Mouse (Mus musculus): ENCODE measurements at regions not wholly inside any gene's neighbourhood (a gene's known extent, or its start where the extent isn't known, plus 50 kb on each side); places are given as distances from the start of the nearest gene placed in this dataset.
A peak's percentile ranks its signal among the peaks of the same experiment; 100 is the strongest.

DNA sequence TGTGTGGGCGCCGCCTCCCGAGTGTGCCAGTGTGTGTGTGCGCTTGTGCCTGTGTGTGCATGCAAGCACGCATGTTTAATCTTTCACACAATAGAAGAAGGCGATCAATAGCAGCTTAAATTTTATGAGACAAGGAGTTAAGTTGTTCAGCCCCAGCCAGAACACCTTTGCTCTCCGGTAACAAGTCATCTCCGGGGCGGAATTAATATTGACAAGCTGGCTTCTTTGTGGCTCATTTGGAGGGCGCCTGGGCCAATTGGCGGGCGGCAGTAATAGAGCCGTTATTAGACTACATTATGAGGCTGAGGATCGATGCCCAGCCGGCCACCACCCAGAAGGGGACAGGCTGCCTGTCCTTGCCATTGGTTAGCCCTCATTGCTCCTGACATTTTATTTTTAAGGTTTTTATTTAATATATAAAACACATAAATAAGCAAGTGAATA, 142.6 kb upstream of the Irx4 start:
- Histone ChIP-seq H3K27me3 (replicated peaks; ENCODE audit: control insufficient read depth, insufficient read depth, low read length) (peaks cover 2% of the 10 kb centered on the region), H3K4me1 (ENCODE audit: control insufficient read depth, insufficient read depth, low read depth, low read length) (peaks cover 8% of the 10 kb centered on the region), H3K27ac (ENCODE audit: low read depth, low read length) (peak overlapping the region; percentile 42; the same call in 1 of the 2 replicates), H3K36me3 (ENCODE audit: control insufficient read depth, insufficient read depth, low read length) (no peaks in the 10 kb centered on the region), H3K9me3 (ENCODE audit: control insufficient read depth, low read length) (no peaks in the 10 kb centered on the region), H3K4me2 (ENCODE audit: low read length) (peak overlapping the region; percentile 58), H3K9ac (ENCODE audit: low read depth, low read length) (peak overlapping the region; percentile 48; the same call in 1 of the 2 replicates), H3K4me3 (ENCODE audit: low read length) (peak overlapping the region; percentile 33)
- ATAC-seq = peak; percentile 49
- 32% methylated on average over 15 of the region's 15 CpGs for WGBS

DNA sequence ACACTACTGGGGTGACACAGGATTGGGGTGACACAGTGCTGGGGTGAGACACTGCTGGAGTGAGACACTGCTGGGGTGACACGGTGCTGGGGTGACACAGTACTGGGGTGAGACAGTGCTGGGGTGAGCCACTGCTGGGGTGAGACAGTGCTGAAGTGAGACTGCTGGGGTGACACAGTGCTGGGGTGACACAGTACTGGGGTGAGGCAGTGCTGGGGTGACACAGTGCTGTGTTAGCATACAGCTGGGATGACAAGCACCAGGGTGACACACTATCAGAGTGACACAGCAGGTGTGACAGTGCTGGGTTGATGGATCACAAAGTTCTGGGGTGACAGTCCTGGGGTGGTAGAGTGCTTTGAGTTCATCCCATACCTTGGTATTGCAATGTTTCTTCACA, 137.3 kb upstream of the Irx4 start:
- ATAC-seq = no peak
- Histone ChIP-seq H3K9me3 (ENCODE audit: control insufficient read depth, low read length) (no peaks in the 10 kb centered on the region), H3K4me1 (ENCODE audit: control insufficient read depth, insufficient read depth, low read depth, low read length) (peaks cover 3% of the 10 kb centered on the region), H3K4me2 (ENCODE audit: low read length) (no peak overlapping the region), H3K27ac (ENCODE audit: low read depth, low read length) (no peak overlapping the region), H3K4me3 (ENCODE audit: low read length) (no peak overlapping the region), H3K9ac (ENCODE audit: low read depth, low read length) (no peak overlapping the region), H3K36me3 (ENCODE audit: control insufficient read depth, insufficient read depth, low read length) (no peaks in the 10 kb centered on the region), H3K27me3 (replicated peaks; ENCODE audit: control insufficient read depth, insufficient read depth, low read length) (peaks cover 2% of the 10 kb centered on the region)
- WGBS = 100% methylated on average over 1 of the region's 1 CpGs

DNA sequence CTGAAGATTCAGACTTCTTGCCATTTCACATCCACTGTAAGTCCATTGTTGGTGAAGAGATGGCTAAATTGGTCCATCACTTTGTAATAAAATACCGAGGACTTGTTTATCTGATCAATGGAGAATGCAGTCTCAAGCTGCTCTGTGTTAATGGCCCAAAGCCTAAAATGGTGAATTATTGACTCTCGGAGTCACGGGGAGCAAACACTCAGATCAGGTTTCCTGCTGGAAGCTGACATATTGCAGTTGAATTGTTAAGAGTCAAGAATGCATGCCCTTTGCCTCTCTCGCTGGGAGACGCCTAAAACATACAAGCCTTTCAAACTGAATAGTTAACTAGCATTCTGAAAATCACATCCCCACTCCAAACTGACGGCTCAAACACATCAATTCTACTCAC, 129.0 kb upstream of the Irx4 start:
- no peaks in the 10 kb centered on the region for H3K27me3 ChIP-seq (replicated peaks; ENCODE audit: control insufficient read depth, insufficient read depth, low read length)
- no peak overlapping the region for H3K4me2 ChIP-seq (ENCODE audit: low read length)
- no peaks in the 10 kb centered on the region for H3K36me3 ChIP-seq (ENCODE audit: control insufficient read depth, insufficient read depth, low read length)
- H3K9me3 ChIP-seq (ENCODE audit: control insufficient read depth, low read length) = no peaks in the 10 kb centered on the region
- no peak for ATAC-seq
- H3K4me1 ChIP-seq (ENCODE audit: control insufficient read depth, insufficient read depth, low read depth, low read length) = no peaks in the 10 kb centered on the region
- no peak overlapping the region for H3K27ac ChIP-seq (ENCODE audit: low read depth, low read length)
- H3K9ac ChIP-seq (ENCODE audit: low read depth, low read length) = no peak overlapping the region
- no peak overlapping the region for H3K4me3 ChIP-seq (ENCODE audit: low read length)
- 49% methylated on average over 6 of the region's 6 CpGs for WGBS

DNA sequence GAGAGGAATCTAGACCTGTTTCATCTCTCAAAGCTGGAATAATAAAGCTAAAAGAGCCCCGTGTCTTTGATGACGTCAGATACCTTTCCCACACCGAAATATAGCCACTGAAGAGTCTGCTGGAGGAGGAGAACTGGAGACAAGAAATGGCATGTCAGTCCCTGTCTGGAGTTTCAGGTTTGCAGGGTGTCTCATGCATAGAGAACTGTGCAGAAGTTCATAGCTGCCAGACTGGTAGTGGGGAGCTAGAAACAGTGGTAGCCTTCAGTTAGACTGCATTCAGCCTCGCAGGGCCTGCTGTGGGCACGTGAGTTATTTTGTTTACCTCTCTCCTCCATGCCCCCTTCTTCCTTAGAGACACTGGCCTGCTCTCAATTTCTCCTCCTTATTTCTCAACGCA, 127.5 kb upstream of the Irx4 start:
- no peak for ATAC-seq
- Histone ChIP-seq H3K4me3 (ENCODE audit: low read length) (no peak overlapping the region), H3K4me2 (ENCODE audit: low read length) (no peak overlapping the region), H3K27me3 (replicated peaks; ENCODE audit: control insufficient read depth, insufficient read depth, low read length) (no peaks in the 10 kb centered on the region), H3K9me3 (ENCODE audit: control insufficient read depth, low read length) (0 out of 2 replicates have a peak, but pooled peaks cover 3% of the 10 kb centered on the region), H3K9ac (ENCODE audit: low read depth, low read length) (no peak overlapping the region), H3K36me3 (ENCODE audit: control insufficient read depth, insufficient read depth, low read length) (no peaks in the 10 kb centered on the region), H3K4me1 (ENCODE audit: control insufficient read depth, insufficient read depth, low read depth, low read length) (no peaks in the 10 kb centered on the region), H3K27ac (ENCODE audit: low read depth, low read length) (no peak overlapping the region)
- WGBS = 73% methylated on average over 6 of the region's 6 CpGs

DNA sequence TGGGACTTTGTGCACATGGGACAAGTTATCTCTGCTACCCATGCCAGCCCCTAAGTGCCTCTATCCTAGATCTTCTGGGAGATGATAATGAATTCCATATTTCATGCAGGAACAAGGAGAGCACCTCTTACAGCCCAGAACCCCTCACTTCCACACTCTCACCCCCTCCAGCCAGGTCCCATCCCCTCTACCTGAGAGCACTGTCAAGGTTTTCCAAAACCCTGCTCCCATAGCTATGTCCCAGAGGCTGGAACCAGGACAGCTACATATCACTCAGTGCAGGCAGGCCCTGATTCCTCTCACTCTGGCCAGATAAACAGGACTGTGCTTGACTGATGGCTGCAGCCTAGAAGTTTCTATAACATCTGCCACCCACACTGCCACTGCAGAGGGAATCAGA, 125.3 kb upstream of the Irx4 start:
- H3K4me3 ChIP-seq (ENCODE audit: low read length) = no peak overlapping the region
- H3K36me3 ChIP-seq (ENCODE audit: control insufficient read depth, insufficient read depth, low read length) = no peaks in the 10 kb centered on the region
- H3K4me2 ChIP-seq (ENCODE audit: low read length) = no peak overlapping the region
- 0 out of 2 replicates have a peak, but pooled peaks cover 3% of the 10 kb centered on the region for H3K9me3 ChIP-seq (ENCODE audit: control insufficient read depth, low read length)
- no peak overlapping the region for H3K27ac ChIP-seq (ENCODE audit: low read depth, low read length)
- H3K27me3 ChIP-seq (replicated peaks; ENCODE audit: control insufficient read depth, insufficient read depth, low read length) = no peaks in the 10 kb centered on the region
- no peak overlapping the region; the same call in 1 of the 2 replicates for H3K9ac ChIP-seq (ENCODE audit: low read depth, low read length)
- H3K4me1 ChIP-seq (ENCODE audit: control insufficient read depth, insufficient read depth, low read depth, low read length) = no peaks in the 10 kb centered on the region
- ATAC-seq = no peak

DNA sequence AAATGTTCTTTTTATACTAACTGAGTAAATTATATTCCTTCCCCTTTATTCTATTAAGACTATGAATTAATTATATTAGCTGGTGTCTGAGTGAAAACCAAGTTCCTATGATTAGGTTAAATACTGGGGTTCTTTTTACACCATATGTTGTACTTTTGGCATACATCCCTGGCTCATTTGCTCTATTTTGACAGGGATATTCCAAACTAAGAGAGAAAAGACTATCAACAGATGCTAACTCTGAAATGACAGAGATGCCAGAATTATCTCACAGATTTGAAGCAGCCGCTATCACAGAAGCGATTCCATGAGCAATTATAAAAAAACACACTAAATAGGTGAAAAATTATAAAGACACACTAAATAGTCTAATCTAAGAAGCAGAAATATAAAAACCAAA, 119.0 kb upstream of the Irx4 start:
- Histone ChIP-seq H3K27me3 (replicated peaks; ENCODE audit: control insufficient read depth, insufficient read depth, low read length) (no peaks in the 10 kb centered on the region), H3K9ac (ENCODE audit: low read depth, low read length) (no peak overlapping the region), H3K4me1 (ENCODE audit: control insufficient read depth, insufficient read depth, low read depth, low read length) (no peaks in the 10 kb centered on the region), H3K36me3 (ENCODE audit: control insufficient read depth, insufficient read depth, low read length) (no peaks in the 10 kb centered on the region), H3K9me3 (ENCODE audit: control insufficient read depth, low read length) (0 out of 2 replicates have a peak, but pooled peaks cover 3% of the 10 kb centered on the region), H3K4me3 (ENCODE audit: low read length) (no peak overlapping the region), H3K27ac (ENCODE audit: low read depth, low read length) (no peak overlapping the region), H3K4me2 (ENCODE audit: low read length) (no peak overlapping the region)
- 92% methylated on average over 2 of the region's 2 CpGs for WGBS
- ATAC-seq = no peak

DNA sequence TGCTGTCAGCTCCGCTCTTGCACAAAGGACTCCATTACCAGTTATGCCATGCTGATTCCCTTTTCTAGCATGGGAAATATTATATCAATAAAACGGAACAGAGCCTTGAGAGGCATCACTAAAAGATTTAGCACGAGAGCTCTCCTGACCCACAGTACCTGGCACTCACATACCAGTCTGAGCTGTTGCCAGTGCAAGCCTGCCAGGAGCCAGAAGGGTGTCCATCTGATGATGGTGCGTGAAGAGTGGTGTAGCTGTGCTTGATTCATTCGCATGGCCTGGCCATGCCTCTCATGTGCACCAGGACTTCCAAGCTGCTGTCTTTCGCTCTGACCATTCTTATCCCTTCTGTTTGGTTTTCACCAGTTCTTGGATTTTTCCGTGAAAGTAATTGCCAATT, 102.3 kb upstream of the Irx4 start:
- Histone ChIP-seq H3K27ac (ENCODE audit: low read depth, low read length) (no peak overlapping the region), H3K4me2 (ENCODE audit: low read length) (no peak overlapping the region), H3K36me3 (ENCODE audit: control insufficient read depth, insufficient read depth, low read length) (no peaks in the 10 kb centered on the region), H3K9ac (ENCODE audit: low read depth, low read length) (no peak overlapping the region), H3K4me1 (ENCODE audit: control insufficient read depth, insufficient read depth, low read depth, low read length) (peaks cover 5% of the 10 kb centered on the region), H3K4me3 (ENCODE audit: low read length) (no peak overlapping the region), H3K9me3 (ENCODE audit: control insufficient read depth, low read length) (no peaks in the 10 kb centered on the region), H3K27me3 (replicated peaks; ENCODE audit: control insufficient read depth, insufficient read depth, low read length) (no peaks in the 10 kb centered on the region; the same call in 1 of the 2 replicates)
- no peak for ATAC-seq
- WGBS = 72% methylated on average over 7 of the region's 7 CpGs

DNA sequence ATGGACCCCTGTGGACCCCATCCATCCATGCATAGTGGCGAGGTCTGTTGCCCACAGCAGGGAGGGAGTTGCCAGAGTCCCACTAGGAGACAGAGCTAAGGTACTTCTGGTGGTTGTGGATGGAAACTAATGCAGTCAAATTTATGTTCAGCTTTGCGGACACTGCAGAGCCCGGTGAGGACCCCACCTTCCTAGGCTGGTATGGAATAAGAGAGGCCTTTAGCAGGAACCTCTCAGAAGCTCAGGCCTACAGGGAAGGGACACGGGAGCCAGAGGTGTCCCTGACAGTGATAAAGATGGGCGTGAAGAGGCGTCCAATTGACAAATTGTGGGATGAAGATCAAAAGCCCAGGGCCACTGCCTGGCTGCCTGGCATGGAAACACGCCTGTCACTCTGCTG, 100.8 kb upstream of the Irx4 start:
- H3K4me2 ChIP-seq (ENCODE audit: low read length) = no peak overlapping the region
- H3K27me3 ChIP-seq (replicated peaks; ENCODE audit: control insufficient read depth, insufficient read depth, low read length) = no peaks in the 10 kb centered on the region; the same call in 1 of the 2 replicates
- no peak overlapping the region for H3K4me3 ChIP-seq (ENCODE audit: low read length)
- no peak for ATAC-seq
- H3K9me3 ChIP-seq (ENCODE audit: control insufficient read depth, low read length) = no peaks in the 10 kb centered on the region
- 0 out of 2 replicates have a peak overlapping the region, but pooled peaks have one; percentile 47 for H3K9ac ChIP-seq (ENCODE audit: low read depth, low read length)
- H3K36me3 ChIP-seq (ENCODE audit: control insufficient read depth, insufficient read depth, low read length) = no peaks in the 10 kb centered on the region
- peaks cover 5% of the 10 kb centered on the region for H3K4me1 ChIP-seq (ENCODE audit: control insufficient read depth, insufficient read depth, low read depth, low read length)
- 35% methylated on average over 7 of the region's 7 CpGs for WGBS
- no peak overlapping the region for H3K27ac ChIP-seq (ENCODE audit: low read depth, low read length)

DNA sequence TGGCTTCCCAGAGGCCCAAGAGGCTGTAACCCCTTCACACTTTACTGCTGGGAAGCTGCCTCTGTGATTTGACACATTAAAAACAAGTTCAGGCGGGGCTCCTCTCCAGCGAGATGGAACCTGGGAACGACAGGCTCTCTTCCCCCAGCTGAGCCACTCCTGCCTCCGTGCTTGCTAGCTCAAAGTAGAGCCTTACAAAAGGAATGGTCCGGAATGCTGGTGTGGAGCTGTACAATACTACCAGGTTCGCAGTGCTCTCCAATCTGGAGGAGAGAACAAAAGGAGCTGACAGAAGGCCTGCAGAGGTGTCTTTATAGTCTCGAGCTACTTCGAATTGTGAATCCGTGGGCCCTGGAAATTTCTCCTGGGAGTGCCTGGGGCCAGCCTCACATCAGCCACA, 100.4 kb upstream of the Irx4 start:
- Histone ChIP-seq H3K4me3 (ENCODE audit: low read length) (peak overlapping the region; percentile 39), H3K4me2 (ENCODE audit: low read length) (peak overlapping the region; percentile 67), H3K36me3 (ENCODE audit: control insufficient read depth, insufficient read depth, low read length) (no peaks in the 10 kb centered on the region), H3K4me1 (ENCODE audit: control insufficient read depth, insufficient read depth, low read depth, low read length) (peaks cover 5% of the 10 kb centered on the region), H3K9me3 (ENCODE audit: control insufficient read depth, low read length) (no peaks in the 10 kb centered on the region), H3K9ac (ENCODE audit: low read depth, low read length) (peak overlapping the region; percentile 47), H3K27me3 (replicated peaks; ENCODE audit: control insufficient read depth, insufficient read depth, low read length) (no peaks in the 10 kb centered on the region; the same call in 1 of the 2 replicates), H3K27ac (ENCODE audit: low read depth, low read length) (no peak overlapping the region)
- ATAC-seq = peak; percentile 76
- WGBS = 5% methylated on average over 9 of the region's 9 CpGs

DNA sequence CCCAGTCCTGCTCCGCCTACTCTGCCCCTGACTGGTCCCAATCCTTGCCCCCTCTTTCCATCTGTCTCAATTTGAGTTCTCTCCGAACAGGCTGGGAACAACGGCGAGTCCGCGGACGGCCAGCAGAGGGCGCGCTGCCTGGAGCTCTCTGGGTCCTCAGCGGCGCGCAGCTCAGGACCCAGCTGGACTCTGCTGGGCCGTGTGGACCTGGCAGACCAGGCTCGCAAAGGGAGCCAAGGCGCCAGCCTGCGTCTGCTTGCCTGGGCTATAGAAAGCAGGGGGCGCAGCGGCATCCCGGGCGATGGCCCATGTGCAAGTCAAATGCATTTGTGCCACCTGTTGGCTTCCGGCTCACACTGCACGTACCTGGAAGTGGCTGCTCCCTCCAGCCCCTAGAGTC, 100.0 kb upstream of the Irx4 start:
- under 1% methylated on average over 22 of the region's 22 CpGs for WGBS
- Histone ChIP-seq H3K9ac (ENCODE audit: low read depth, low read length) (peak overlapping the region; percentile 47), H3K4me1 (ENCODE audit: control insufficient read depth, insufficient read depth, low read depth, low read length) (peaks cover 5% of the 10 kb centered on the region), H3K4me3 (ENCODE audit: low read length) (peak overlapping the region; percentile 39), H3K9me3 (ENCODE audit: control insufficient read depth, low read length) (no peaks in the 10 kb centered on the region), H3K27ac (ENCODE audit: low read depth, low read length) (no peak overlapping the region), H3K27me3 (replicated peaks; ENCODE audit: control insufficient read depth, insufficient read depth, low read length) (no peaks in the 10 kb centered on the region; the same call in 1 of the 2 replicates), H3K36me3 (ENCODE audit: control insufficient read depth, insufficient read depth, low read length) (no peaks in the 10 kb centered on the region), H3K4me2 (ENCODE audit: low read length) (peak overlapping the region; percentile 67)
- ATAC-seq = peak; percentile 98

All from hindbrain, embryonic 16.5 days (tissue).